Mouse (Mus musculus): Measurements from ENCODE around the gene Cpb2. TPM values are rescaled to one million over a fixed set of nuclear protein-coding genes. Genes with fewer than 3 reads are reported as not detected.

Gene Cpb2
- polyA plus RNA-seq, 1 experiment from 2014 or later, result 68.2 TPM

- Histone ChIP-seq H3K4me1 (replicated peaks) (no peaks in the 10 kb centered on the region), H3K9me3 (replicated peaks) (no peaks in the 10 kb centered on the region), H3K4me2 (no peak overlapping the region), H3K27ac (no peak overlapping the region), H3K4me3 (replicated peaks) (no peak overlapping the region), H3K27me3 (no peaks in the 10 kb centered on the region), H3K9ac (no peak overlapping the region), H3K36me3 (0 out of 2 replicates have a peak, but pooled peaks cover 9% of the 10 kb centered on the region)
- DNase-seq, result no peak
- no peak for ATAC-seq (ENCODE audit: low read depth)
- WGBS (ENCODE audit: insufficient replicate concordance), result 74% methylated on average over 5 of the region's 5 CpGs
Measured at GRCm38 (mm10) chr14:75309336-75309992, 67.4 kb downstream of the Cpb2 start.

DNA sequence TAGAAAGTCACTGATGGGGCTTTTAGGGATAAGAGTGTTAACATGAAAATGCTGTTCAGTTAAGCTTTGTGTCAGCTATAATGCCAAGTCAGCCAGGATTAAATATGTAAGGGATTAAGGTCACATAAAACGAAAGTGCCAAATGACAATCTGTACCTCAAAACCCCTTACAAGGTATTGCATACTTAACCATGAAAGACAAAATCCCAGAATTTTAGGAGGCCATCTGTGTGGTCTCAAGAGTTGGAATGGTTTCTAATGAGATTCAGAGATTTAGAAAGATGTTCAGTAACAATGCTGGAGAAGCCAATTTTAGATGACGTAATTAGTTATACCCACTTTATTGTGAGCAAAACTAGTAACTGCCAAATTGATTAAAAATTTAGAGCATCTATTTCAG lies 72.4 kb downstream of the Cpb2 start:
- ATAC-seq (ENCODE audit: low read depth) (no peak), DNase-seq (no peak)
- 85% methylated on average over 2 of the region's 2 CpGs for WGBS (ENCODE audit: insufficient replicate concordance)
- H3K36me3 ChIP-seq, result 0 out of 2 replicates have a peak, but pooled peaks cover 9% of the 10 kb centered on the region
- H3K27ac ChIP-seq, result no peak overlapping the region
- H3K4me2 ChIP-seq, result no peak overlapping the region
- 0 out of 2 replicates have a peak, but pooled peaks cover 4% of the 10 kb centered on the region for H3K4me1 ChIP-seq (replicated peaks)
- H3K27me3 ChIP-seq, result no peaks in the 10 kb centered on the region
- no peaks in the 10 kb centered on the region for H3K9me3 ChIP-seq (replicated peaks)
- no peak overlapping the region for H3K4me3 ChIP-seq (replicated peaks)
- no peak overlapping the region for H3K9ac ChIP-seq

- no peak overlapping the region for H3K4me2 ChIP-seq
- H3K36me3 ChIP-seq, result peaks cover 25% of the 10 kb centered on the region
- no peaks in the 10 kb centered on the region for H3K27me3 ChIP-seq
- H3K9ac ChIP-seq, result no peak overlapping the region
- ATAC-seq (ENCODE audit: low read depth), result no peak
- WGBS (ENCODE audit: insufficient replicate concordance), result 54% methylated on average over 2 of the region's 2 CpGs
- no peak for DNase-seq
- no peaks in the 10 kb centered on the region for H3K9me3 ChIP-seq (replicated peaks)
- H3K27ac ChIP-seq, result no peak overlapping the region
- H3K4me3 ChIP-seq (replicated peaks), result no peak overlapping the region
- H3K4me1 ChIP-seq (replicated peaks), result 0 out of 2 replicates have a peak, but pooled peaks cover 8% of the 10 kb centered on the region
Measured at GRCm38 (mm10) chr14:75318736-75319135, 76.6 kb downstream of the Cpb2 start.

DNA sequence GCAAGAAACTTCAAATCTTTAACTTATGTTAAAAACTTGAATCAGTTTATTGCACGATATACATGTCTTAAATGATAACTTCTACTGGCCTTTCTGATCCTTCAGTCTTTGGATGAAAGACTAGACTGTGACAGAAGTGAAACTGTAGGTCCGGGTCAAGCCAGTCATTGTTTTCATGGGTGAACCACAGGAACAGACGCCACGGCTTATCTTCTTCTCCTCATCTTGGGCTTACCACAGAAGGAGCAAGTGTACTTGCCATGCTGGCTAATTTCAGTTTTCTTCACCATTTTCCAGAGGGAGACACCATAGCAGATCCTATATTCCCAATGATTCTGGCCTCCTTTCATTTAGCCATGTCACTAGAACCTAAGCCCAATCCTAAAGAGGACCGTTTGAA lies 78.2 kb downstream of the Cpb2 start:
- Histone ChIP-seq H3K27me3 (no peaks in the 10 kb centered on the region), H3K4me3 (replicated peaks) (no peak overlapping the region), H3K4me1 (replicated peaks) (0 out of 2 replicates have a peak, but pooled peaks cover 8% of the 10 kb centered on the region), H3K4me2 (no peak overlapping the region), H3K27ac (no peak overlapping the region), H3K9me3 (replicated peaks) (no peaks in the 10 kb centered on the region), H3K36me3 (peaks cover 25% of the 10 kb centered on the region), H3K9ac (no peak overlapping the region)
- DNase-seq (no peak), ATAC-seq (ENCODE audit: low read depth) (no peak)
- WGBS (ENCODE audit: insufficient replicate concordance), result 40% methylated on average over 5 of the region's 5 CpGs

DNA sequence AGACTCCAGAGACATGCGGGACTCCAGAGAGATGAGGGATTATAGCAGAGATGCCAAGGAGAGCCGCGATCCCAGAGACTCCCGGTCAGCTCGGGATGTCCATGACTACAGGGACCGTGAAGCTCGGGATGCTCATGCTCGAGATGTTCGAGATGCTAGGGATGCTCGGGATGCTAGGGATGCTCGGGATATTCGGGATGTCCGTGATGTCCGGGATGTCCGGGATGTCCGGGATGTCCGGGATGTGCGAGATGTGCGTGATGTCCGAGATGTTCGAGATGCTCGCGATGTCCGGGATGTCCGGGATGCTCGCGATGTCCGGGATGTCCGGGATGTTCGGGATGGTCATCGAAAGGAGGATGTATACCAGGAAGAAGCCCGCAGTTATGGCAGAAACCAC lies 81.3 kb downstream of the Cpb2 start:
- no peak overlapping the region for H3K9ac ChIP-seq
- H3K4me1 ChIP-seq (replicated peaks), result 0 out of 2 replicates have a peak, but pooled peaks cover 8% of the 10 kb centered on the region
- H3K9me3 ChIP-seq (replicated peaks), result no peaks in the 10 kb centered on the region
- peaks cover 42% of the 10 kb centered on the region for H3K36me3 ChIP-seq
- H3K4me3 ChIP-seq (replicated peaks), result no peak overlapping the region
- no peak overlapping the region for H3K4me2 ChIP-seq
- H3K27me3 ChIP-seq, result no peaks in the 10 kb centered on the region
- no peak overlapping the region for H3K27ac ChIP-seq
- ATAC-seq (ENCODE audit: low read depth), result no peak
- DNase-seq, result no peak
- 94% methylated on average over 32 of the region's 32 CpGs for WGBS (ENCODE audit: insufficient replicate concordance)

DNA sequence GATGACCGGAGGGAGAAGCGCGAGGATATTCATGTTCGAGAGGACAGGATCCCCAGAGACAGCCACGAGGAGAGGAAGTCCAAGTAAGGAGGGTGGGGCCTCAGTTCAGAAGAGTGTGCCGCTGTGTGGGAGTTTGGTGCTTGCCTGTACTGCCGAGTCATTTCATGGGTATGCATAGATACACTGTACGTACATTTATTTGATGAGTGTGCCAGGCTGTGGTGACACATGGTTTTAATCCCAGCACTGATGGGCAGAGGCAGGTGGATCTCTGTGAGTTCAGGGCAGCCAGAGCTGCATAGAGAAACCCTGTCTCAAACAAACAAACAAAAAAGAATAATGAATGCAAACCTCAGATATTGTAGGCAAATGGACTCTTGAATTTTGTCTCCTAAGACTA lies 86.0 kb downstream of the Cpb2 start:
- Histone ChIP-seq H3K4me1 (replicated peaks) (no peaks in the 10 kb centered on the region), H3K27ac (no peak overlapping the region), H3K9me3 (replicated peaks) (no peaks in the 10 kb centered on the region), H3K9ac (no peak overlapping the region), H3K4me3 (replicated peaks) (no peak overlapping the region), H3K36me3 (peaks cover 61% of the 10 kb centered on the region), H3K27me3 (no peaks in the 10 kb centered on the region), H3K4me2 (no peak overlapping the region)
- ATAC-seq (ENCODE audit: low read depth) (no peak), DNase-seq (no peak)
- 50% methylated on average over 8 of the region's 8 CpGs for WGBS (ENCODE audit: insufficient replicate concordance)

GRCm38 (mm10) chr14:75330621-75331020 lies 88.5 kb downstream of the Cpb2 start:
- Histone ChIP-seq H3K4me1 (replicated peaks) (no peaks in the 10 kb centered on the region), H3K27me3 (no peaks in the 10 kb centered on the region), H3K9me3 (replicated peaks) (no peaks in the 10 kb centered on the region), H3K4me2 (no peak overlapping the region), H3K9ac (no peak overlapping the region), H3K27ac (no peak overlapping the region), H3K36me3 (peaks cover 54% of the 10 kb centered on the region), H3K4me3 (replicated peaks) (no peak overlapping the region)
- 78% methylated on average over 6 of the region's 6 CpGs for WGBS (ENCODE audit: insufficient replicate concordance)
- no peak for DNase-seq
- no peak for ATAC-seq (ENCODE audit: low read depth)

Small RNA genes lying within 50 kb of the gene (microRNA-seq; reads per million reads assigned to microRNA genes)
- not detected for gene Gm44482

Other genes starting within 250 kb of the Cpb2 start
- 0.20 and 0.24 TPM in 2 replicates for gene Rubcnl, start 226.3 kb upstream of the Cpb2 start, polyA plus RNA-seq (2015; fragmentation: Nextera tagmentation; extraction: Ambion mirVana)
- not detected in 2 replicates for gene Lrrc63, start 111.4 kb upstream of the Cpb2 start, polyA plus RNA-seq (2015; fragmentation: Nextera tagmentation; extraction: Ambion mirVana)
- gene Lcp1, start 111.2 kb upstream of the Cpb2 start, polyA plus RNA-seq (2015; fragmentation: Nextera tagmentation; extraction: Ambion mirVana), result 29.3 and 37.6 TPM in 2 replicates
- gene Zc3h13, start 42.1 kb downstream of the Cpb2 start, polyA plus RNA-seq (2015; fragmentation: Nextera tagmentation; extraction: Ambion mirVana), result 14.6 and 15.5 TPM in 2 replicates
- 0.06 and 0.08 TPM in 2 replicates for gene Siah3, start 213.7 kb downstream of the Cpb2 start, polyA plus RNA-seq (2015; fragmentation: Nextera tagmentation; extraction: Ambion mirVana)

All from liver, embryonic 13.5 days (tissue).